Mouse (Mus musculus): ENCODE results near the gene C1qtnf12. TPM values are rescaled to one million over a fixed set of nuclear protein-coding genes. Genes with fewer than 3 reads are reported as not detected.

C1qtnf12 gene
- polyA plus RNA-seq, 1 experiment from 2014 or later, result 48.3 TPM

DNA sequence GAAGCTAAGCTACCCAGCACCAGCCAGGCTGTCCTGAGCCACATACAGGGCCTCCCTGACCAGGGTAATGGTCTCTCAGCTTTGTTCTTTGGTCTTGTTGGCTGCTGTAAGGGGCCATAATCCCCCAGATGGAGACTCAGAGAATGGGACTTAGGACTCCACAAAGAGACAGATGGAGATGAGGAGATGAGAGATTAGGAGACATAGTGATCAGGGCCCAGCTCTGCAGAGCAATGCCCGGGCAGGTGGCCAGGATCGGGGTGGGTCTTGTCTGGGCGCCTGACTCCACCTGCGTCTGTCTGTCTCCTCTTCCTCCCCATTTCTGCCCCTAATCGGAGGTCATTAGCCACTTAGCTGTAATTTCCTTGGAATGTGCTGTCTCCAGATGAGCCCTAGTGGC lies 8.2 kb downstream of the C1qtnf12 start:
- peaks cover 14% of the 10 kb centered on the region for H3K36me3 ChIP-seq
- H3K27ac ChIP-seq, result no peak overlapping the region
- no peaks in the 10 kb centered on the region for H3K4me1 ChIP-seq
- ATAC-seq (ENCODE audit: insufficient number of reproducible peaks, low FRiP score, low TSS enrichment, low read depth), result no peak
- no peak overlapping the region for H3K9ac ChIP-seq
- WGBS, result 78% methylated on average over 5 of the region's 5 CpGs
- H3K4me3 ChIP-seq, result no peak overlapping the region
- H3K27me3 ChIP-seq, result no peaks in the 10 kb centered on the region
- no peaks in the 10 kb centered on the region for H3K9me3 ChIP-seq
- no peak overlapping the region for H3K4me2 ChIP-seq

DNA sequence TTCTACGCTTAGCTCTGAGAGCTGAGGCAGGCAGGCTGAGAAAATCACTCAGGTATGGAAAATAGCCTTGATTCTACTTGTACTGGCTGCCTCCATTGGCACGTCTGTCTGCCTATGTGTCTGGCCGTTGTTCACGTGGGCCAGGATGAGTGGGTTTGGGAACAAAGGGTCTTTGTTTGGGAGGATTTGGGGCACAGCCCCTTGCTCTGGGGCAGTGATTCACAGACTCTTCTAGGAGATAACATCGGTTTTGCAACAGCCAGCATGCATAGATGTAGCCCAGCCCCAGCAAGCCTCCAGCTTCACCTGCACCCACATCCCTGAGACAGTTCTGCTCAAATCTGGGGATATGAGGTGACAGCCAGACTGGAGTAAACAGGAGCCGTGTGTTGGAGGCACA lies 10.5 kb downstream of the C1qtnf12 start:
- Histone ChIP-seq H3K4me1 (no peaks in the 10 kb centered on the region), H3K27ac (no peak overlapping the region), H3K4me3 (no peak overlapping the region), H3K9me3 (no peaks in the 10 kb centered on the region), H3K27me3 (no peaks in the 10 kb centered on the region), H3K9ac (no peak overlapping the region), H3K4me2 (no peak overlapping the region), H3K36me3 (no peaks in the 10 kb centered on the region)
- ATAC-seq (ENCODE audit: insufficient number of reproducible peaks, low FRiP score, low TSS enrichment, low read depth), result no peak
- 79% methylated on average over 6 of the region's 6 CpGs for WGBS

DNA sequence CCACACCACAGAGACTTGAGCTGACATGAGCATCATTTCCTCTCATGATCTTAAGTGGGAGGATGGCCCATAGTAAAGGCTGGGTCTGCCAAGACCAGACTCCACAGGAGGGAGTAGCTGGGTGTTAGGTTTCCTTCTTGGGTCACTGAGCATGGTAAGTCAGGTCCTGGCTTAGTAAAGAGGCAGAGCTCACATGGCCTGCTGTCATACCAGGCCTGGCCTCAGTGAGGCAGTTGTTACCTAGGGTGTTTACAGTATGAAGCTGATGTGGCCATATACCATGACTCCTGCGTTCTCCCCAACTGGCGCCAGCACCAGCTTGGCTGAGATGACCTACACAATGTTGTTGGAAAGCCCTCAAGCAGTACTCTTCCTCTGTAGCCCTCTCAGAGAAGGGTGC lies 11.1 kb downstream of the C1qtnf12 start:
- no peaks in the 10 kb centered on the region for H3K9me3 ChIP-seq
- H3K4me3 ChIP-seq, result no peak overlapping the region
- no peak overlapping the region for H3K4me2 ChIP-seq
- no peaks in the 10 kb centered on the region for H3K4me1 ChIP-seq
- H3K27me3 ChIP-seq, result no peaks in the 10 kb centered on the region
- WGBS, result 82% methylated on average over 2 of the region's 2 CpGs
- no peak for ATAC-seq (ENCODE audit: insufficient number of reproducible peaks, low FRiP score, low TSS enrichment, low read depth)
- H3K36me3 ChIP-seq, result no peaks in the 10 kb centered on the region
- H3K27ac ChIP-seq, result no peak overlapping the region
- no peak overlapping the region for H3K9ac ChIP-seq

DNA sequence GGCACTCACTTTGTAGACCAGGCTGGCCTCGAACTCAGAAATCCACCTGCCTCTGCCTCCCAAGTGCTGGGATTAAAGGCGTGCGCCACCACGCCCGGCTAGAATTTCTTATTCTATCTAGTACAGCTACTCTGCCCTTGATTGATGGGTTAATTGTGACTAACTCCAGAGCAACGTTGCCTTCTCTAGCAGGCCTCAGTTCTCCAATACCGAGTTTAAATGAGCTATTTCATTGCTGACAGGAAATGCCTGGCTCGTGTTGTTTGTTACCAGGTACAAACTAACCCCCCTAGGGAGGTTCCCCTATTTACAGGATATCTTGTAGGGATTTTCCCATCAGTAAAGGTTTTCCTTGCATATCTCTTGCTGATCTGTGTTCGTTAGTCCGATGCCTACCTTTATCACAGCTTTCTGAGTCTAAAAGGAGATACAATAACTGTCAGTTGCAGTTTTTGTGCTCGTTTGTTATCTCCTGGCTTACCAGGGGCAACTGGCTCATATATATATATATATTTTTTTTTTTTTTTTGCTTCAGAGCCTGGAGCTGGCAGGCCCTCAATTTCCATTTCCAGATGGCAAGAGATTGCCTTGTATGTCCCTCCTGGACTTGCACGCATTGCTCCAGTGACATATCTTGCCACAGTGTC lies 19.4 kb downstream of the C1qtnf12 start:
- Histone ChIP-seq H3K9ac (no peak overlapping the region), H3K27me3 (no peaks in the 10 kb centered on the region), H3K9me3 (no peaks in the 10 kb centered on the region), H3K36me3 (no peaks in the 10 kb centered on the region), H3K4me2 (no peak overlapping the region), H3K27ac (no peak overlapping the region), H3K4me1 (no peaks in the 10 kb centered on the region), H3K4me3 (no peak overlapping the region)
- WGBS, result 70% methylated on average over 12 of the region's 12 CpGs
- ATAC-seq (ENCODE audit: insufficient number of reproducible peaks, low FRiP score, low TSS enrichment, low read depth), result no peak

DNA sequence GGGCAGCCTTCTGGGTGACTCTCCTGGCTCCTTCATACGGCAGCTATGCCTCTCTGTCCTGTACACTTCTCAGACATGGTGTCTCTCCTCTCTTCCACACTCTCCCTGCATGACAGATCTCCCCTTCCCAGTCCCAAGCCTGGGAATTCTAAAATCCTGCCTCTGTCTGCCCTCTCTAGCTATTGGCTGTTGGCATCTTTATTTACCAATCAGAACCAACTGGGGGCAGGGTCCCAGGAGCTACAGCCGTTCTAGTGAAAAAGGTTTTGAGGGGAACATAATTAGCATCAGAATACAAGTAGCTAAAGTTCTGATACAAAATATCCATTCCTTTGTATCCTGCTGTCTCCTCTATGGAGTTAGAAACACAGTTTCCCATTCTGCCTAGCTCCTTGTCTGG lies 21.7 kb downstream of the C1qtnf12 start:
- ATAC-seq (ENCODE audit: insufficient number of reproducible peaks, low FRiP score, low TSS enrichment, low read depth), result no peak

DNA sequence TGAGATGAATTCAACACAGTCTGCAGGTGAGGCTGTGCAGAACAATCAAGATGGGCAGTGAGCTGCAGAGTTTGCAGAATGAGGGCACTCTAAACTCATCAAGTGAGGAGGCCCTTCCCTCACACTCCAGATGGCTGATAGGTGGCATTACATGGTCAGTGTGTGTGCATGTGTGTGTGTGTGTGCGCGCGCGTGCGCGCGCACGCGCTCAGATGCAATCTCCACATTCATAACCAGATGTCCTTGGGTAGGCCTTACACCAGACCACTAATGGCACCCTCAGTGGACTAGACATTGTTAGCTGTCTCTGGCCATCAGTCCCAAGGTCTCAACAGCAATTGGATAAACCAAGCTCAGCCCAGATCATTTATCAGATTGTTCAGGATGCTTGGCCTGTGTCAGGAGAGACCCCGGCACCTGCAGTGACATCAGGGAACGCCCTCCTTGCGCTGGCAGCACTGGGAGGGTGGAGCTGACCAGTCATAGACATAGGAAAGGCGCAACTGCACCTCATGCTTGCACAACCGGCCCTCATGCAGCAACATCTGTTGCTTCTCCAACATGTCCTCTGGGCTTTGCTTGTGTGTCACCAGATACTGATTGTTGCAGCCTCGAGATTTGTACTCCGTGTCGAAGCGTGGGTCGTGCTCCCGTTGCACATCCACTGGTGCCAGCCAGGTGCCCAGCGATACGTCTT lies 29.2 kb downstream of the C1qtnf12 start:
- H3K27me3 ChIP-seq, result no peaks in the 10 kb centered on the region
- H3K9ac ChIP-seq, result peak overlapping the region; percentile 74
- peak overlapping the region; percentile 71 for H3K4me3 ChIP-seq
- H3K4me1 ChIP-seq, result peaks cover 26% of the 10 kb centered on the region
- peak overlapping the region; percentile 97 for H3K27ac ChIP-seq
- ATAC-seq (ENCODE audit: insufficient number of reproducible peaks, low FRiP score, low TSS enrichment, low read depth), result no peak
- H3K36me3 ChIP-seq, result peaks cover 8% of the 10 kb centered on the region
- H3K9me3 ChIP-seq, result no peaks in the 10 kb centered on the region
- peak overlapping the region; percentile 96 for H3K4me2 ChIP-seq
- WGBS, result 88% methylated on average over 22 of the region's 22 CpGs

More for the DNA sequence above, 21.7 kb downstream of the C1qtnf12 start:
- Histone ChIP-seq H3K27me3 (no peaks in the 10 kb centered on the region), H3K9ac (no peak overlapping the region), H3K36me3 (no peaks in the 10 kb centered on the region), H3K4me3 (no peak overlapping the region), H3K27ac (no peak overlapping the region), H3K9me3 (no peaks in the 10 kb centered on the region), H3K4me2 (no peak overlapping the region), H3K4me1 (no peaks in the 10 kb centered on the region)
- WGBS, result 18% methylated on average over 2 of the region's 2 CpGs

DNA sequence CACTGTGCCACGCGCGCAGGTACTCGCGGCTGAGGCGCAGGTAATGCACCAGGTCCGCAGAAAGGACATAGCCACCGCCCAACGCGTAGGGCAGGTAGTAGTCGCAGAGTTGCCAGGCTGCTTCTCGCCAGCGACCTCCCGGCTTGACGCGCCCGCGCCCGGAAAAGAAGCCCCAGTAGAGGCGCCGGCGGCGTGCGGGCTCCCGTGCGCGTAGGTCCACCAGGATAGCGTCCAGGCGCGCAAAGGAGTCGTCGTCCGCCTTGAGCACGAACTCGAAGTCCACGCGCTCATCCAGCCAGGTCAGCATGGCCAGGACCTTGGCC lies 29.8 kb downstream of the C1qtnf12 start:
- H3K4me1 ChIP-seq, result peaks cover 26% of the 10 kb centered on the region
- H3K9ac ChIP-seq, result peak overlapping the region; percentile 74
- H3K4me2 ChIP-seq, result peak overlapping the region; percentile 96
- H3K4me3 ChIP-seq, result peak overlapping the region; percentile 71
- 25% methylated on average over 37 of the region's 37 CpGs for WGBS
- H3K27me3 ChIP-seq, result no peaks in the 10 kb centered on the region
- H3K27ac ChIP-seq, result peak overlapping the region; percentile 97
- 0 out of 2 replicates have a peak, but pooled peaks have one; percentile 6 for ATAC-seq (ENCODE audit: insufficient number of reproducible peaks, low FRiP score, low TSS enrichment, low read depth)
- peaks cover 13% of the 10 kb centered on the region for H3K36me3 ChIP-seq
- H3K9me3 ChIP-seq, result no peaks in the 10 kb centered on the region

DNA sequence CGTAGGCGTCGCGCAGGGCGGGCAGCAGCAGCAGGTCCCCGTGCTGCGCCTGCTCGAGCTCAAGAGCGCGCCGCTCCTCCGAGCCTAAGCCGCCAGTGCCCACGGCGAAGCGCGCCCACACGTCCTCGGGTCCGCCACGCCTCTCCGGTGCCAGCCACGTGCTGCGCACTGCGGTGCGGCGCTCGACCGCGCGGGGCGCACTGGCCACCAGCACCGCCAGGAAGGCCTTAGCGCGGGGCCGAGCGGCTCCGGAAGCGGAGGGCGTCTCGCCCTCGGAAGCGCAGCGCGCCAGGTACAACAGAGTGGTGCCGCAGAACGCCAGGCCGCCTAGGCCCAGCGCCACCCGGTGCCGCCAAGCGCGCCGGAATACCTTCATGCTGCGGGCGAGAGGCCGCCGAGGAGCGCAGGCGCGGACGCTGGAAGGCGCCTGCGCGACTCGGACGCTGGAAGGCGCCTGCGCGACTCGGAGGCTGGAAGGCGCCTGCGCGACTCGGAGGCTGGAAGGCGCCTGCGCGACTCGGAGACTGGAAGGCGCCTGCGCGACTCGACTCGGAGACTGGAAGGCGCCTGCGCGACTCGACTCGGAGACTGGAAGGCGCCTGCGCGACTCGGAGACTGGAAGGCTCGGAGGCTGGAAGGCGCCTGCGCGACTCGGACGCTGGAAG lies 30.3 kb downstream of the C1qtnf12 start, which contains the start of the genes B3galt6 and Sdf4:
Gene B3galt6, minus strand, starts transcription at position 409 of the 665 bp plus-strand sequence.
Gene Sdf4, plus strand, starts transcription at position 632 of the 665 bp plus-strand sequence.
- H3K4me2 ChIP-seq, result peak within 1 kb of the TSS; percentile 96
- H3K9me3 ChIP-seq, result no peaks in the 10 kb centered on the region
- peak within 1 kb of the TSS; percentile 74 for H3K9ac ChIP-seq
- H3K27ac ChIP-seq, result peak within 1 kb of the TSS; percentile 98
- peak within 1 kb of the TSS; percentile 71 for H3K4me3 ChIP-seq
- ATAC-seq (ENCODE audit: insufficient number of reproducible peaks, low FRiP score, low TSS enrichment, low read depth), result peak; percentile 78
- peaks cover 26% of the 10 kb centered on the region for H3K4me1 ChIP-seq
- no peaks in the 10 kb centered on the region for H3K27me3 ChIP-seq
- under 1% methylated on average over 97 of the region's 99 CpGs for WGBS
- H3K36me3 ChIP-seq, result peaks cover 18% of the 10 kb centered on the region

DNA sequence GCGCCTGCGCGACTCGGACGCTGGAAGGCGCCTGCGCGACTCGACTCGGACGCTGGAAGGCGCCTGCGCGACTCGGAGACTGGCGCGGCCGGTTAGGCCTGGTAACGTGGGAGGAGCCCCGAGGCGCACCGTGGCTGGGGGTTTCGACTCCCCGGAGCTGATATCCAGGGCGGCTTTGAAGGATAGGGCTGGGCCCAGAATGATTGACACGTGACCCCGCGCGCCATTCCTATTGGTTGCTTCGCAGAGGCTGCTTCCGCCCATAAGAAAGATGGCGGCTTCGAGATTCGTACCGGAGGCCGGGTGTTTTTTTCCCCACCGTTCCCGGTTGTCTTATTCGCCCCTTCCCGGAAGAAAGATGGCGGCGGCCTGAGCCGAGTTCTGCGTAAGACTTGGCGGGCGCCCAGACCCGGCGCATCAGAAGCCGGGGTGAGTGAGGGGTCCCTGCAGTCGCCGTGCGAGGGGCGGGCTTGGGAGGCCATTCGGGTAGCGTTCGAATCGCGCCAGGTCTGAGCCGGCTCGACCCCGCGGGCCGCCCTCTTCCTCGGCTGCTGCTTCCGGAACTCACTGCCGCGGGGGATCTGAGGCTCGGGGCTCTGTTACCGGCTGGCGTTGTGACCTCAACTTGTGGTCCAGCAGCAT lies 30.9 kb downstream of the C1qtnf12 start:
- Histone ChIP-seq H3K36me3 (peaks cover 24% of the 10 kb centered on the region), H3K9ac (peak overlapping the region; percentile 59), H3K27me3 (no peaks in the 10 kb centered on the region), H3K4me1 (peaks cover 26% of the 10 kb centered on the region), H3K4me2 (peak overlapping the region; percentile 61), H3K4me3 (peak overlapping the region; percentile 71), H3K27ac (peak overlapping the region; percentile 98), H3K9me3 (no peaks in the 10 kb centered on the region)
- ATAC-seq (ENCODE audit: insufficient number of reproducible peaks, low FRiP score, low TSS enrichment, low read depth), result peak; percentile 84
- WGBS, result under 1% methylated on average over 70 of the region's 70 CpGs

DNA sequence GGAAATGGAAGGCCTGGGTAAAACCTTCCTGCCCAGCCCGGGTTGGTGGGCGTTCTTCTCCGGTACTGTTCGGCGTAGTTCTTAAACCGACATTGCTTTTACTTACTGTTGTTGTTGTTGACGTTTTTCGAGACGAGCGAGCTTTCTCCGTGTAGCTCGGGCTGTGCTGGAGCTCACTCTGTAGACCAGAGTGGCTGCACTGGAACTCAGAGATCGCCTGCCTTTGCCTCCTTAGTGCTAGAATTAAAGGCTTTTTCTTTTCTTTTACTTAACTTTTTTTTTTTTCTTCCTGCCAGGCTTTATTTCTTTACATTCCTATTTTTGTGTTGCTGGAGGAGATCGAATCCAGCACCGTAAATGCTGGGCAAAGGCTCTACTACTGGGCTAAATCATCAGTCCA lies 31.5 kb downstream of the C1qtnf12 start:
- Histone ChIP-seq H3K9me3 (no peaks in the 10 kb centered on the region), H3K27ac (peak overlapping the region; percentile 98), H3K4me2 (peak overlapping the region; percentile 61), H3K27me3 (no peaks in the 10 kb centered on the region), H3K9ac (peak overlapping the region; percentile 59), H3K4me1 (peaks cover 26% of the 10 kb centered on the region), H3K4me3 (peak overlapping the region; percentile 71), H3K36me3 (peaks cover 29% of the 10 kb centered on the region)
- no peak for ATAC-seq (ENCODE audit: insufficient number of reproducible peaks, low FRiP score, low TSS enrichment, low read depth)
- 2% methylated on average over 15 of the region's 15 CpGs for WGBS

DNA sequence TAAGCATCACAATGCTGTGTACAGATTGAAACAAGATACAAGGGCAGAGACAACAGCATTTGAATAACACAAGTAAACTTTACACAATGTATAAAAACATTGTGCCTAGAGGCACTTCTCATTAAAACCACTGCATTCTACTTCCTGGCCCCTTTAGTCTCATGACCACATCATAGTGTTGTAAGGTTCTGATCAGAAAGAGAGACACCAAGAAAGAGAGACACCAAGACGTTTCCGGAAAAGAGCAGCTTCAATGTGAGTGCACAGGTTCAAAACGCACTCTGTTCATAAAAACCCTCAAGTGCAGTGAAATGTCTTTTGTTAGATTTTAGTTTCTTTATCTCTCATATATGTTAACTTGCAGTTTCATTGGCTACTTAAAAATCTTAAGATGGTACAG lies 42.0 kb downstream of the C1qtnf12 start:
- no peak overlapping the region for H3K4me2 ChIP-seq

More for the DNA sequence above, 42.0 kb downstream of the C1qtnf12 start:
- Histone ChIP-seq H3K4me3 (no peak overlapping the region), H3K9me3 (no peaks in the 10 kb centered on the region), H3K9ac (no peak overlapping the region), H3K27me3 (no peaks in the 10 kb centered on the region), H3K4me1 (no peaks in the 10 kb centered on the region), H3K36me3 (peaks cover 88% of the 10 kb centered on the region), H3K27ac (no peak overlapping the region)
- WGBS, result 90% methylated on average over 3 of the region's 3 CpGs
- no peak for ATAC-seq (ENCODE audit: insufficient number of reproducible peaks, low FRiP score, low TSS enrichment, low read depth)

Measured in limb, embryonic 15.5 days (tissue).